Mouse (Mus musculus) hindbrain, embryonic 15.5 days (tissue): ENCODE measurements around the gene Tmem150a. TPM values are rescaled to one million over a fixed set of nuclear protein-coding genes. Genes with fewer than 3 reads are reported as not detected.
A peak's percentile ranks its signal among the peaks of the same experiment; 100 is the strongest.

Experiments used
- ATAC-seq: fragments of 200-750 bp; cut with Nextera tagmentation; 2 replicates; pipeline ENCODE4 v1.8.0; 2017; ENCODE audit warnings: low read depth, moderate number of reproducible peaks, moderate TSS enrichment; ENCODE audit not compliant: low FRiP score
- H3K27ac ChIP-seq: fragments of 300-500 bp; sonication (generic); replicated peaks from 2 replicates; pipeline ENCODE4 v1.5.1; 2015; ENCODE audit warnings: mild to moderate bottlenecking, inconsistent platforms
- H3K27me3 ChIP-seq: fragments of 300-500 bp; sonication (generic); 2 replicates; pipeline ENCODE4 v1.6.1; 2015; ENCODE audit warnings: control low read depth, inconsistent platforms
- H3K36me3 ChIP-seq: fragments of 300-500 bp; sonication (generic); 2 replicates; pipeline ENCODE4 v1.6.1; 2015; ENCODE audit warnings: control low read depth, inconsistent platforms
- H3K4me1 ChIP-seq: fragments of 300-500 bp; sonication (generic); replicated peaks from 2 replicates; pipeline ENCODE4 v1.6.1; 2015; ENCODE audit warnings: control low read depth, inconsistent platforms
- H3K4me2 ChIP-seq: fragments of 300-500 bp; sonication (generic); 2 replicates; pipeline ENCODE4 v1.6.1; 2015; ENCODE audit warnings: moderate library complexity, mild to moderate bottlenecking, inconsistent platforms
- H3K4me3 ChIP-seq: fragments of 300-500 bp; sonication (generic); 2 replicates; pipeline ENCODE4 v1.5.1; 2015; ENCODE audit warnings: mild to moderate bottlenecking, inconsistent platforms
- H3K9ac ChIP-seq: fragments of 300-500 bp; sonication (generic); 2 replicates; pipeline ENCODE4 v1.6.1; 2015; ENCODE audit warnings: inconsistent platforms
- H3K9me3 ChIP-seq: fragments of 300-500 bp; sonication (generic); 2 replicates; pipeline ENCODE4 v1.6.1; 2016; ENCODE audit warnings: control low read depth, inconsistent platforms
- WGBS: fragments of 180-500 bp; shearing (Covaris S2); methylation state at CpG from one replicate; pipeline ENCODE4 v1.1.7; 2015; 5-methylcytosine and 5-hydroxymethylcytosine counted together
- polyA plus RNA-seq: library from polyadenylated mRNA; unstranded; fragments of >200 nt; fragmentation: Nextera tagmentation; extraction: Ambion mirVana; gene quantifications from 2 replicates; pipeline ENCODE4 v1.2.1, GENCODE M21; 2015

Tmem150a gene
- polyA plus RNA-seq, 1 experiment from 2014 or later, result 21.2 TPM

- Histone ChIP-seq H3K36me3 (no peaks in the 10 kb centered on the region), H3K4me1 (peaks cover 6% of the 10 kb centered on the region; the same call in 1 of the 2 replicates), H3K4me2 (peak overlapping the region; percentile 57), H3K27me3 (peaks cover 24% of the 10 kb centered on the region), H3K4me3 (peak overlapping the region; percentile 36), H3K9me3 (no peaks in the 10 kb centered on the region), H3K9ac (no peak overlapping the region), H3K27ac (no peak overlapping the region)
- no peak for ATAC-seq
- 47% methylated on average over 7 of the region's 7 CpGs for WGBS
Measured at GRCm38 (mm10) chr6:72379377-72380130, 24.3 kb downstream of the Tmem150a start.

DNA sequence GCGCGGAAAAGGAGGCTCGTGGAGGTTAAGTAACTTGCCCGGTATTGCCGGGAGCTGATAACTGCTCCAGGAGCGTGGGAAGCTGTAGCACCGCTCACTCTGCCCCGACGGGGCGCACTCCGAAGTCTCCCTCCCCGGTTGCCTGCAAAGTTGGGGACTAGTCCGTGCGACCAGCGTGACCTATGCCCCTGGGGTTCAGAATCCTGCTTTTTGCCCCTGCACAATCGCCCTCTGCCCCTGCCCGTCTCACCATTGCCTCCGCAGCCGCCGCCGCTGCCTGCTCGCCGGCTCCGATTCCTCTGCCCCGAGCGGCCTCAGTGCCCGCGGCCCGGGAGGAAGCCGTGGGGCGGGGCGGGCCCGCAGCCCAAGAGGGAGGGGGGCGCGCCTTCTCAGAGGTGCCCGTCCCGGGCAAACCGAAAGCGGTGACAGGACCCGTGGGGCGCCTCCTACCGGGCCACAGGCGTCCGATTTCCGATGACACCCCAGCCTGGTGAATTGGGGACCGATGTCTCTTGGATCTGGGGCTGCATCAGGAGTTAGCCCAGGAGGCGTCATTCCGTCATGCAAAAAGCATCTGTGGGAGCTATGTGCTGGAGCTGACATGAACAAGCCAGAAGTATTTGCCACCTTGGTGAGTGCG lies 25.0 kb downstream of the Tmem150a start, which contains the start of gene Vamp5:
Gene Vamp5 (minus strand): TSS at position 338 of the 640 bp plus-strand sequence.
- Histone ChIP-seq H3K9ac (no peak within 1 kb of the TSS), H3K4me2 (peak within 1 kb of the TSS; percentile 57), H3K27me3 (peaks cover 24% of the 10 kb centered on the region), H3K4me3 (peak within 1 kb of the TSS; percentile 36), H3K36me3 (no peaks in the 10 kb centered on the region), H3K9me3 (no peaks in the 10 kb centered on the region), H3K27ac (no peak within 1 kb of the TSS; the same call in 1 of the 2 replicates), H3K4me1 (peaks cover 6% of the 10 kb centered on the region; the same call in 1 of the 2 replicates)
- WGBS, result 3% methylated on average over 42 of the region's 49 CpGs
- peak; percentile 51; the same call in 1 of the 2 replicates for ATAC-seq

DNA sequence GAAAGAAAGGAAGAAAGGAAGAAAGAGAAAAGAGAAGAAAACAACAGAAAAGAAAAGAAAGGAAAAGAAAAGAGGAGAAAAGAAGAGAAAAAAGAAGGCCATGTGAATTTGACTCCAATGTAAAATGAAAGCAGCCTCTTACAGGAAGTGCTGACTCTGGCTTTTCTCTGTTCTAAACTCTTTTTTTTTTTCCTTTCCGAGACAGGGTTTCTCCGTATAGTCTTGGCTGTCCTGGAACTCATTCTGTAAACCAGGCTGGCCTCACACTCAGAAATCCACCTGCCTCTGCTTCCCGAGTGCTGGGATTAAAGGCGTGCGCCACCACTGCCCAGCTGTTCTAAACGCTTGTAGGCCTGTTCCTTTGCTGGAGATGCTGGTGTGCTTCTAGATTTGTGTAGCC lies 27.2 kb downstream of the Tmem150a start:
- no peak overlapping the region for H3K27ac ChIP-seq
- no peak overlapping the region for H3K4me3 ChIP-seq
- H3K9ac ChIP-seq, result no peak overlapping the region
- H3K9me3 ChIP-seq, result no peaks in the 10 kb centered on the region
- WGBS, result 87% methylated on average over 6 of the region's 6 CpGs
- H3K27me3 ChIP-seq, result peaks cover 24% of the 10 kb centered on the region
- no peak for ATAC-seq
- H3K4me1 ChIP-seq, result peaks cover 6% of the 10 kb centered on the region; the same call in 1 of the 2 replicates
- H3K4me2 ChIP-seq, result no peak overlapping the region
- H3K36me3 ChIP-seq, result no peaks in the 10 kb centered on the region

- no peaks in the 10 kb centered on the region for H3K9me3 ChIP-seq
- WGBS, result 85% methylated on average over 6 of the region's 6 CpGs
Measured at GRCm38 (mm10) chr6:72383142-72383820, 28.0 kb downstream of the Tmem150a start.

GRCm38 (mm10) chr6:72383952-72384351 lies 28.7 kb downstream of the Tmem150a start:
- no peaks in the 10 kb centered on the region for H3K9me3 ChIP-seq
- no peak overlapping the region for H3K9ac ChIP-seq
- H3K36me3 ChIP-seq, result no peaks in the 10 kb centered on the region
- no peak overlapping the region for H3K4me2 ChIP-seq
- no peak overlapping the region for H3K27ac ChIP-seq
- no peak for ATAC-seq
- peaks cover 6% of the 10 kb centered on the region; the same call in 1 of the 2 replicates for H3K4me1 ChIP-seq
- H3K27me3 ChIP-seq, result peaks cover 20% of the 10 kb centered on the region
- H3K4me3 ChIP-seq, result no peak overlapping the region
- WGBS, result 95% methylated on average over 7 of the region's 7 CpGs

More at GRCm38 (mm10) chr6:72383142-72383820, 28.0 kb downstream of the Tmem150a start:
- Histone ChIP-seq H3K27me3 (peaks cover 24% of the 10 kb centered on the region), H3K4me3 (no peak overlapping the region), H3K9ac (no peak overlapping the region), H3K27ac (no peak overlapping the region), H3K4me2 (no peak overlapping the region), H3K4me1 (peaks cover 6% of the 10 kb centered on the region; the same call in 1 of the 2 replicates), H3K36me3 (no peaks in the 10 kb centered on the region)
- no peak for ATAC-seq

DNA sequence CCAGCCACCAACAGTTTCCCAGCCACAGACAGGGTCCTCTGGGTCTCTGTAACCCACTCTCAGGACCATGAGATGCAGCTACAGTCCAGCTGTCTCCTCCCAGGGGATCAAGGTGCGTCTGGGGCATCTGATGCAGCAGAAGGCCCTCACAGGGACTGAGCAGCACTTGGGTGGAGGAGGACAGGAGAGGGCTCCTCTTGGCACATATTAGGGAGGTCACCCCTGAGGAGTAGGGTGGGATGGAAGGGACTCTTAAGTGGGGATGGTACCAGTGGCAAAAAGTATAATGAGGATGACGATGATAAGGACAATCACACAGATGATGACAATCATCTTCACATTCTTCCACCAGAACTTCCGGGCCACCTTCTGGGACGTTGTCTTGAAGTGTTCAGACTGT lies 30.0 kb downstream of the Tmem150a start:
- no peak overlapping the region for H3K27ac ChIP-seq
- ATAC-seq, result no peak

GRCm38 (mm10) chr6:72386561-72386960 lies 31.3 kb downstream of the Tmem150a start:
- ATAC-seq, result no peak
- Histone ChIP-seq H3K27me3 (peaks cover 18% of the 10 kb centered on the region), H3K4me1 (peaks cover 10% of the 10 kb centered on the region; the same call in 1 of the 2 replicates), H3K27ac (no peak overlapping the region), H3K9me3 (no peaks in the 10 kb centered on the region), H3K4me3 (no peak overlapping the region), H3K4me2 (no peak overlapping the region), H3K9ac (no peak overlapping the region), H3K36me3 (no peaks in the 10 kb centered on the region)
- 95% methylated on average over 2 of the region's 2 CpGs for WGBS

More for the DNA sequence above, 30.0 kb downstream of the Tmem150a start:
- Histone ChIP-seq H3K4me2 (no peak overlapping the region), H3K9ac (no peak overlapping the region), H3K9me3 (no peaks in the 10 kb centered on the region), H3K27me3 (peaks cover 20% of the 10 kb centered on the region), H3K36me3 (no peaks in the 10 kb centered on the region), H3K4me1 (peaks cover 10% of the 10 kb centered on the region), H3K4me3 (no peak overlapping the region)
- 94% methylated on average over 4 of the region's 4 CpGs for WGBS

DNA sequence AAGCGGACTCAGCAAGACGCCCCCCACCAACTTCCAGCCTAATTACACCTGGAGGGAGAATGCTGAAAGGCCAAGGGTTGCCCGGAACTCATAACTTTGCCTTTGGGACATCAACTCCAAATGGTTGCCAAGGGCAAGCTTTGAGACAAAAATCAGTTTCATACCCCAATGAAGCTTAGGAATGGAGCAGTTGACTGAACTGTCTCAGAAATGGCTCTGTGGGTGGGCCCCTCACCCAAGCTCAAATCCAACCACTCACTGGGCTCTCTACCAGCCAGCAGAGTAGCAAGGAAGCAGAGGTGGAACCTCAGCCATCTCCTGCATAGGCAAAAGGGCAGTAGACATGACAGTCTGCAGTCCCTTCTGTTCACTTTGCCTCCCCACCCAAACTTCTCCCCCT lies 32.6 kb downstream of the Tmem150a start:
- no peak overlapping the region for H3K27ac ChIP-seq
- ATAC-seq, result no peak
- H3K36me3 ChIP-seq, result no peaks in the 10 kb centered on the region
- H3K9me3 ChIP-seq, result no peaks in the 10 kb centered on the region
- H3K4me1 ChIP-seq, result peaks cover 10% of the 10 kb centered on the region; the same call in 1 of the 2 replicates
- no peak overlapping the region for H3K4me2 ChIP-seq
- H3K9ac ChIP-seq, result no peak overlapping the region
- H3K4me3 ChIP-seq, result no peak overlapping the region
- 71% methylated on average over 3 of the region's 3 CpGs for WGBS
- H3K27me3 ChIP-seq, result peaks cover 18% of the 10 kb centered on the region

DNA sequence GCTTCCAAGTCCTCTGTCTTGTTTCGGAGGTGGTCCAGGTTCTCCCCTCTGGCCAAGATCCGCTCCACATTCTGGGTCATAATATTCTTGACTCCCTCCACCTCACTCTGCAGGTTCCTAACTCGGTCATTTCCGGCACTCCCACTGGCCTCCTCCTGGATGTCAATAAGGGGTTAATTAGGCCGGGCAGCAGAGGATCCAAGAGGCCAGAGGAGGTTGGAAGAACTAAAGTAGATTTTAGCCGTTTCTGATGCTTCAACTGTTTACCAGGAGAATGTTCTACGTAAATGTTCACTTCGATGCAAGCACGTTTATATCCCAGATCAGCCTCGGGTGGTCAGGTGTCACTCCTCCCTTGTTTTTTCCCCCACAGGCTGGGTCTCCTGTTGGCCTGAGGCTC lies 33.0 kb downstream of the Tmem150a start:
- ATAC-seq, result no peak
- peaks cover 10% of the 10 kb centered on the region; the same call in 1 of the 2 replicates for H3K4me1 ChIP-seq
- 78% methylated on average over 10 of the region's 10 CpGs for WGBS

GRCm38 (mm10) chr6:72388791-72389329 lies 33.6 kb downstream of the Tmem150a start:
- H3K27ac ChIP-seq, result no peak overlapping the region
- WGBS, result 93% methylated on average over 6 of the region's 6 CpGs
- H3K4me1 ChIP-seq, result peaks cover 10% of the 10 kb centered on the region; the same call in 1 of the 2 replicates
- no peak for ATAC-seq
- no peaks in the 10 kb centered on the region for H3K36me3 ChIP-seq
- H3K9me3 ChIP-seq, result no peaks in the 10 kb centered on the region
- H3K4me3 ChIP-seq, result no peak overlapping the region
- no peak overlapping the region for H3K4me2 ChIP-seq
- H3K9ac ChIP-seq, result no peak overlapping the region
- H3K27me3 ChIP-seq, result peaks cover 18% of the 10 kb centered on the region

More for the DNA sequence above, 33.0 kb downstream of the Tmem150a start:
- H3K36me3 ChIP-seq, result no peaks in the 10 kb centered on the region
- peaks cover 18% of the 10 kb centered on the region for H3K27me3 ChIP-seq
- no peak overlapping the region for H3K27ac ChIP-seq
- no peaks in the 10 kb centered on the region for H3K9me3 ChIP-seq
- no peak overlapping the region for H3K9ac ChIP-seq
- no peak overlapping the region for H3K4me2 ChIP-seq
- no peak overlapping the region for H3K4me3 ChIP-seq

GRCm38 (mm10) chr6:72389471-72389940 lies 34.3 kb downstream of the Tmem150a start:
- no peaks in the 10 kb centered on the region for H3K36me3 ChIP-seq
- peak overlapping the region; percentile 34 for H3K4me3 ChIP-seq
- H3K9me3 ChIP-seq, result no peaks in the 10 kb centered on the region
- H3K27me3 ChIP-seq, result peaks cover 18% of the 10 kb centered on the region
- H3K27ac ChIP-seq, result 0 out of 2 replicates have a peak overlapping the region, but pooled peaks have one; percentile 58
- H3K4me2 ChIP-seq, result peak overlapping the region; percentile 56
- WGBS, result 35% methylated on average over 13 of the region's 13 CpGs
- peaks cover 10% of the 10 kb centered on the region; the same call in 1 of the 2 replicates for H3K4me1 ChIP-seq
- H3K9ac ChIP-seq, result no peak overlapping the region
- ATAC-seq, result 0 out of 2 replicates have a peak, but pooled peaks have one; percentile 30
